Mouse (Mus musculus): ENCODE results near the gene St7. TPM values are rescaled to one million over a fixed set of nuclear protein-coding genes. Genes with fewer than 3 reads are reported as not detected.

St7 gene
- polyA plus RNA-seq, 1 experiment: 23.8 TPM

DNA sequence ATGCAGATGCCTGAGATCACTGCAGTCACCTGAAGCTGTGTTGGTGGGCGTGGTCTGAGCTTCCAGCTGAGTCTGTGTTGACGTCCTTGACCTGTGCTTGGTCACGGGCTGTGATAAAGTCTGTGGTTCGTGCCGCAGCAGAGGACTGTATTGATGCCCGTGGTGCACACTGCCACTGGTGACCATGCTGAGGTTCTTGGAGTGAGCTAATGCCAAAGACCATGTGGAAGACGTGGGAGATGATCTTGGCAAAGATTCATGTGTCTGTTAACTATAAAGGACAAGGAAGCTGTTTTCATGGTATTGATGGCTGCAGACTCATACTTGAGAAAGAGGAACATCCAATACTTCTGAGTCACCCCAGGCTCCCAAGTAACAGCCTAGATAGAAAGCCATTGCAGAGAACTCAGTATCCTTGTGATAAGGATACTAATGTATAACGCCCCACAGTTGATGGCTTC is 41.2 kb downstream of the St7 start:
- Histone ChIP-seq H3K27me3 (ENCODE audit: control insufficient read depth, insufficient read depth, low read length) (no peaks in the 10 kb centered on the region), H3K4me3 (replicated peaks; ENCODE audit: insufficient read depth, low read depth, low read length) (no peak overlapping the region), H3K4me1 (ENCODE audit: control insufficient read depth, insufficient read depth, low read length) (no peaks in the 10 kb centered on the region), H3K27ac (ENCODE audit: insufficient read depth, low read length) (no peak overlapping the region)
- DNase-seq: no peak
- 76% methylated on average over 8 of the region's 8 CpGs for WGBS
- TF ChIP-seq POLR2A (IDR thresholded peaks at IDR 0.05; ENCODE audit: borderline replicate concordance, insufficient read depth, low read length): no peak
- TF ChIP-seq CTCF (IDR thresholded peaks at IDR 0.05; ENCODE audit: borderline replicate concordance, insufficient read depth, low read depth, low read length): no peak

DNA sequence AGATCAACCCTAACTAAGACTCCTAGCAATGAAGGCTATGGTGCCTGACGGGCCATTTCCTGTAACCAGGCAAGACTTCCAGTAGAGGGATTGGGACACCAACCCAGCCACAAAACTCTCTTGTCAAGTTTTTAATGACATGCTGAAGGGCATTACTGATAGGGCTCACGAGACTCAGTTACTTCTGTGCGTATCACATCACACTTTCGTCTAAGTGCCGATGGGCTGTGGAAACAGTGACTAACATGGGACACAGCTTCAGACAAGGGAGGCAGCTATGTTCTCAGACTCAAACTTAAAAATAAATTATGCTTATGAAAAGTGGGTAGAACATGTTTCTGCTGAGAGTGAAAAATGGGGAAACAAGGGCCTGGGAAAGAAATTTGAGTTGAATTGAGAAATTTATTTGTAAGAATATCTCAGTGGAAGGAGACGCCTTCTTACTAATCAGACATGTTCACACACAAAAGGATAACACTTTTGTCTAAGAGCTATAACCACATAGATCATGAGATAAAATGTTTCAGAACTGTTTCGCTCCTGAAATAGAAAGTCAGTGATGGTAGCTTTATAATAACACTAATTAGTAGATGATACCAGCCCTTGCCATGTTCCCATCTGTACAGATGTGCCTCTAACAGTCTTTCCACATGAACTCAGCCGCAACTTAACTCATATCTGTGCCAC is 44.7 kb downstream of the St7 start:
- DNase-seq: no peak
- Histone ChIP-seq H3K27me3 (ENCODE audit: control insufficient read depth, insufficient read depth, low read length) (no peaks in the 10 kb centered on the region), H3K4me1 (ENCODE audit: control insufficient read depth, insufficient read depth, low read length) (no peaks in the 10 kb centered on the region), H3K27ac (ENCODE audit: insufficient read depth, low read length) (no peak overlapping the region), H3K4me3 (replicated peaks; ENCODE audit: insufficient read depth, low read depth, low read length) (no peak overlapping the region)
- TF ChIP-seq POLR2A (IDR thresholded peaks at IDR 0.05; ENCODE audit: borderline replicate concordance, insufficient read depth, low read length): no peak
- no peak for TF ChIP-seq CTCF (IDR thresholded peaks at IDR 0.05; ENCODE audit: borderline replicate concordance, insufficient read depth, low read depth, low read length)
- 97% methylated on average over 8 of the region's 8 CpGs for WGBS

DNA sequence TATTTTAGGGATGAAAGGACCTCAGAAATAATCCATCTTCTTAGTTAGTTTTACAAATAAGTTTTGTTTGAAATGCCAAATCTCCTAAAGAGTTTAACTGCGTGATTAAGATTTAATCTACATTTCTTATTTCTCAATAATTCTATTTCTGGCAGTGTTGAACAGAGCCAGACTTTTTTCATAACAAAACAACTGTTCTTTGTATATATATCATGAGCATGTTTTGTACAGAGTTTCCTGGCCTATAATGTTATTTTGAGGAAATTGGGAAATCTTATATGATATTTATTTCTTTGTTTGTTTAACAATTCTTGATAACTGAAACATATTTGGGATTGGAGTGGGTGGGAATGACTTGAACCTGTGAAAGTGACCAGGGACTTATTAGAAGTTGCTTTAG is 47.4 kb downstream of the St7 start:
- WGBS: 89% methylated on average over 1 of the region's 1 CpGs
- Histone ChIP-seq H3K4me1 (ENCODE audit: control insufficient read depth, insufficient read depth, low read length) (no peaks in the 10 kb centered on the region), H3K4me3 (replicated peaks; ENCODE audit: insufficient read depth, low read depth, low read length) (no peak overlapping the region), H3K27me3 (ENCODE audit: control insufficient read depth, insufficient read depth, low read length) (no peaks in the 10 kb centered on the region), H3K27ac (ENCODE audit: insufficient read depth, low read length) (no peak overlapping the region)
- no peak for DNase-seq
- no peak for TF ChIP-seq POLR2A (IDR thresholded peaks at IDR 0.05; ENCODE audit: borderline replicate concordance, insufficient read depth, low read length)
- no peak for TF ChIP-seq CTCF (IDR thresholded peaks at IDR 0.05; ENCODE audit: borderline replicate concordance, insufficient read depth, low read depth, low read length)

DNA sequence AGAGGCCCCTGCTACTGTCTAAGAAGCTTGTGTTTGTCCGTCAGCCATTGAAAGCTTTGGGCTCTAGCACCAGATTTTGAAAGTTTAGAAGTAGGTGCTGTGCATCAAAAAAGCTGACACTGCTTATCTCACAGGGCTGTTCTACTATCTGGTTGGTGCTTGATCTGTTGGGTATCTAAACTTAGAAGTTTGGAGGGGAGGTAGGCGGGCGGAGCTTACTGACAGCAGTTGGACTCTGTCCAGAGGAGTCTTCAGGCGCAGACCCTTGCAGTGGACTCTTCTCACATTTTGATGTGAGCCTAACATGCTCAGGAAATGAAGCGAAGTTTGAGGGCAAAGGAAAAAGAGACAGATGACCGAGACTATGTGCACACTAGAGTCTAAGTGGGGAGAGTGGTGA is 48.9 kb downstream of the St7 start:
- TF ChIP-seq POLR2A (IDR thresholded peaks at IDR 0.05; ENCODE audit: borderline replicate concordance, insufficient read depth, low read length) (no peak), CTCF (IDR thresholded peaks at IDR 0.05; ENCODE audit: borderline replicate concordance, insufficient read depth, low read depth, low read length) (no peak)
- Histone ChIP-seq H3K4me1 (ENCODE audit: control insufficient read depth, insufficient read depth, low read length) (no peaks in the 10 kb centered on the region), H3K27ac (ENCODE audit: insufficient read depth, low read length) (no peak overlapping the region), H3K4me3 (replicated peaks; ENCODE audit: insufficient read depth, low read depth, low read length) (no peak overlapping the region), H3K27me3 (ENCODE audit: control insufficient read depth, insufficient read depth, low read length) (no peaks in the 10 kb centered on the region)
- DNase-seq: no peak
- 83% methylated on average over 6 of the region's 6 CpGs for WGBS

DNA sequence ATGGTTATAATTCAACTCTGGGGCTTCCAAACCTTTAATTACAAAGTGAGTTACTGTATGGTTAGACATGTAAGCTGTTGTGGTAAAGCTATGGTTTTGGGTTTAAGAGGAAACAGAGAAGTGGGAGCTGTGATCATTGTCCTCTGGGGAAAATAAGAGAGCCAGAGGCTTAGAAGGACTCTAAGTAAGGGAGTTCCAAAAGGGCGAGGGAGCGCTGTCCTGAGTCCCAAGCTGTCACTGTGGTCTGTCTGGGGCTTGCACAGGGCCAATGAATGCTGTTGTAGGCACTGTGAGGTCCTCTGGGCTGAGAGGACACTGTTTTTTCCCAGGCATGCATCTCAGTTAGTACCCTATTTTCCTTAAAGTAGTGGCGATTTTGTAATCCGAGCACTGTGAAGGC is 49.5 kb downstream of the St7 start:
- H3K27ac ChIP-seq (ENCODE audit: insufficient read depth, low read length): no peak overlapping the region

DNA sequence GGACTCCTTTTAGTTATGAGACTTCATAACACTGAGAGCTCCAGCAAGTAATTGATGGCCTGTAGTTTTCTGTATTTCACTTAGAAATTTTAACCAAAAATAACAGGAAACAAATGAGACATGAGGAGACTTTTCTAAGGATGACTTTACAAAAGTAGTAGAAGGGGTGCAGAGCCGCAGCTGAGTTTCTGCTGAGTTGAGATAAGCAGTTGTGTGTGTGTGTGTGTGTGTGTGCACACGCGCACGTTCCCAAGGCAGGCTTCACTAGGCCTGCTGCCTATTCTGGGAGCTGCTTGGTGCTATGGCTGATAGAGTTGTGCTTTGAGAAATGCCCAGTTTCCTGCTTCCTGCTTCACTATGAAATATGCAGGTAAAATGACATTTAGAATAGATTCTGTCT is 50.6 kb downstream of the St7 start:
- Histone ChIP-seq H3K4me3 (replicated peaks; ENCODE audit: insufficient read depth, low read depth, low read length) (no peak overlapping the region), H3K4me1 (ENCODE audit: control insufficient read depth, insufficient read depth, low read length) (no peaks in the 10 kb centered on the region; the same call in 1 of the 2 replicates), H3K27ac (ENCODE audit: insufficient read depth, low read length) (no peak overlapping the region), H3K27me3 (ENCODE audit: control insufficient read depth, insufficient read depth, low read length) (no peaks in the 10 kb centered on the region)
- DNase-seq: no peak
- WGBS: 92% methylated on average over 4 of the region's 4 CpGs
- TF ChIP-seq POLR2A (IDR thresholded peaks at IDR 0.05; ENCODE audit: borderline replicate concordance, insufficient read depth, low read length) (no peak), CTCF (IDR thresholded peaks at IDR 0.05; ENCODE audit: borderline replicate concordance, insufficient read depth, low read depth, low read length) (no peak)

More for the DNA sequence above, 49.5 kb downstream of the St7 start:
- H3K27me3 ChIP-seq (ENCODE audit: control insufficient read depth, insufficient read depth, low read length): no peaks in the 10 kb centered on the region
- no peaks in the 10 kb centered on the region for H3K4me1 ChIP-seq (ENCODE audit: control insufficient read depth, insufficient read depth, low read length)
- WGBS: 94% methylated on average over 4 of the region's 4 CpGs
- no peak overlapping the region for H3K4me3 ChIP-seq (replicated peaks; ENCODE audit: insufficient read depth, low read depth, low read length)
- no peak for TF ChIP-seq CTCF (IDR thresholded peaks at IDR 0.05; ENCODE audit: borderline replicate concordance, insufficient read depth, low read depth, low read length)
- TF ChIP-seq POLR2A (IDR thresholded peaks at IDR 0.05; ENCODE audit: borderline replicate concordance, insufficient read depth, low read length): no peak
- no peak for DNase-seq

DNA sequence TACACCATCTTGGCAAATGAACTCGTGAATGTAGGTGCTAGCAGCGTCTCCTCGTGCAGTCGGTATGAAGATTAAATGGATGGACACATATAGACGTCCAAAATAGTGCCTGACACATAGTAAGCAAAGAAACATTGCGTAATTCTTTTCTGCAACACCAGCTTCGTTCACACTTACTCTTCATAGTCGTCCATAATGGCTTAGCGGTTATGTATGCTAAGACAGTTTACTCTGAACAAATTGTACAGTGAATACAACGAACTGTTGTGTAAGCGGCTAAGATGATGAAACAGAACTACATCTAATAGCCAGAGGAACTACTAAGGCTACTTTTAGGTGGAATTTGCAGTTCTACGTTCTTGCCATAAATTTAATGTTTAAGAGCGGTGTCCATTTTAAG is 55.0 kb downstream of the St7 start:
- TF ChIP-seq POLR2A (IDR thresholded peaks at IDR 0.05; ENCODE audit: borderline replicate concordance, insufficient read depth, low read length): no peak
- no peak for TF ChIP-seq CTCF (IDR thresholded peaks at IDR 0.05; ENCODE audit: borderline replicate concordance, insufficient read depth, low read depth, low read length)
- whole genome bisulfite sequencing: 93% methylated on average over 13 of the region's 13 CpGs

DNA sequence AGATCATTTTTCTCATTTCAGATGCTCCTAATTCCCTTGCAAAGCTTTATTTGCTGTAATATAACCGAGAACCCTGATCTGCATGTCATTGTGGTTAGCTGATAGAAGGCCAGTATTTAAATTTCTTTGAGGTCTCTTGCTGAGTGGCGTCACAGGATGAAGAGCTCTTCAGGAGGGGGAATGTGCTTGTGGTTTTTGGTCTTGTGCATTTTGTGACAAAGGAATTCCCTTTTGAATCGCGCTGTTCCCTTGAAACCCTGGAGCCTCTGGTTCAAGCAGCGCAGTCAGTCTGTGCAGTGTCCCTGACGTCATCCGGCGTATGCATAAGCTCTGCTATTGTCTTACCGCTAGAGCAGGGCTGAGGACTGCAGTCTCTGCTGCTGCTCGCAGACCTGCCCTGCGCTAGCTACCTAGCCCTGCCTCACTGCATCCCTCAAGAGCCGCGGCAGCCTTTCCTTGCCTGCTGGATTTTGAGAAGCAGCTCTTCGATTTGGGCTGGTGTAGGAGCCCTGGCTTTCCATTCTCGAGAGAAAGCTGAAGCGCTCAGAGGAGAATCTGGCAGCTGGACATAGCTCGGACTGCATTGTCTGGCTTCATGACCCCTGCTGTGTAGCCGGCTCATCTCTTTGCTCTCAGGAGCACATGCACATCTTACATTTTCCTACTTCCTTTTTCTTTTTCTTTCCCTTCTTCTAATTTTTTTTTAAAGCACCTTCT is 56.3 kb downstream of the St7 start:
- peak; percentile 91 to 92 for DNase-seq
- peak; percentile 97 for TF ChIP-seq POLR2A (IDR thresholded peaks at IDR 0.05; ENCODE audit: borderline replicate concordance, insufficient read depth, low read length)
- peak; percentile 31; the same call in 1 of the 2 replicates for TF ChIP-seq CTCF (IDR thresholded peaks at IDR 0.05; ENCODE audit: borderline replicate concordance, insufficient read depth, low read depth, low read length)

More for the DNA sequence above, 55.0 kb downstream of the St7 start:
- Histone ChIP-seq H3K27ac (ENCODE audit: insufficient read depth, low read length) (no peak overlapping the region), H3K27me3 (ENCODE audit: control insufficient read depth, insufficient read depth, low read length) (no peaks in the 10 kb centered on the region), H3K4me1 (ENCODE audit: control insufficient read depth, insufficient read depth, low read length) (peaks cover 4% of the 10 kb centered on the region; the same call in 1 of the 2 replicates), H3K4me3 (replicated peaks; ENCODE audit: insufficient read depth, low read depth, low read length) (no peak overlapping the region)
- no peak for DNase-seq

More for the DNA sequence above, 56.3 kb downstream of the St7 start:
- Histone ChIP-seq H3K4me3 (replicated peaks; ENCODE audit: insufficient read depth, low read depth, low read length) (peak overlapping the region; percentile 69), H3K27me3 (ENCODE audit: control insufficient read depth, insufficient read depth, low read length) (no peaks in the 10 kb centered on the region), H3K27ac (ENCODE audit: insufficient read depth, low read length) (peak overlapping the region; percentile 89), H3K4me1 (ENCODE audit: control insufficient read depth, insufficient read depth, low read length) (peaks cover 4% of the 10 kb centered on the region; the same call in 1 of the 2 replicates)
- 1% methylated on average over 18 of the region's 18 CpGs for WGBS
